Mouse (Mus musculus): ENCODE results near the gene Rpl9-ps1. TPM values are rescaled to one million over a fixed set of nuclear protein-coding genes. Genes with fewer than 3 reads are reported as not detected.

Rpl9-ps1 gene
- not detected for total RNA-seq (2023)

DNA sequence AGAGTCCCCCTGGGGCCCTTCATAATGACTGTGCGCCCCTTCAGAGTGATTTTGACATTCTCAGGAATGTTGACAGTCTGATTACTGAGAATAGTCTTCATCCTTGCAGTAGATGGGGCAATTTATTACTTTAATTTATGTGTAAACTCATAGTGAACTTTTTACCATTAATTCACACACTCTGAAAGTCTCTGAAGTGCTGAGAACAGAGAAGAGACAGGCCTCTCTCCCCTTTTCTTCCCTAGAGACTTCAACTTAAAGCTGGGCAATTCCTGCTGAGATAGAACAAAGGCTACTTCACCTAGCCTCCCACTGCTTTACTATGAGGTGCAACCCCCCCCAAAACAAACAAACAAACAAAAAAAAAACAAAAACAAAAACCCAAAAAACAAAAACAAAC, at the start of gene Rpl9-ps1:
TSS of gene Rpl9-ps1 (minus strand) at position 101 of the 400 bp plus-strand sequence.

DNA sequence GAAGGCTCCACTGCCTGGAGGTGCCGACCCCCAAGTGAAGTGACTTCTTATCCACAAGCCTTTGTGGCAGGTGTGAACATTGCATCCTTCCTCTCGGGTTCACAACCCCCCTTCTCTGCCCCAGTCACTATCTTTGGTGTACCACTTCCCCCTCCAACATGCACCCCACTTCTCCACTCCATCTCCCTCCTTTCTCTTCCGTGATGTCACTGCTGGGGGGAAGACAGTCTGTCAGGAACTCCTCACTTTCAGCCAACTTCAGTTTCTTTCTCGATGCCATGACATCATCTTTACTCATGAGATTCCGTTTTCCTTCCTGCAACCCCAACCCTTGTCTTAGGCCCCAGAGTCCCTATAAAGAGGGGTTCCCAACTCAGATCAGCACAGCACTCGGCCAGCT, 16.8 kb upstream of the Rpl9-ps1 start, which contains the start of gene Ccl4:
TSS of gene Ccl4 (plus strand) at position 381 of the 400 bp plus-strand sequence.

DNA sequence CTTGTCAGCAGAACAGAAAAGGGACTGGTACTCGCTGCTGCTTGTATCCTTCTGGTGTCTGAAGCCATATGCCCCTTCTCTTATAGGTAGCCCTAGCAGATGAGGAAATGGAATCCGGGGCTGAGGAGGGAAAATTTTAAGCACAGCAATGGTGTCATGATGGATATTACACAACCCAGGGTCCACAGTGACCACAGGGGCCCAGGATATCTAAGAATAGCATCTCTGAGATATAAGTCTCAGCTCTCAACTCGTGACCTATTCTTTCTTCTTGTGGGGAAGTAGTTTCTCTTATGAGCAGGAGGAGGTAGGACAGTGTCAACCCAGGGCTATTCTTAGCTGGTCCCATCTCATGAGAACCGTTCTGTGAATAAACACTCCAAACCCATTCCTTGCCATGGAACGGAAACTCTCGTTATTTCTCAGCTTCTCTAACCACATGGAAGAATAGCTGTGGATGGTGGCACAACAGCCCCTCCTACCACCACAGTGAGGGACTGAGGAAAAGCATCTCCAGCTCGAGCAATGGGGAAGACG, 4.0 kb upstream of the Rpl9-ps1 start, which contains the start of gene Ccl3:
TSS of gene Ccl3 (minus strand) at position 51 of the 537 bp plus-strand sequence.

Other genes starting within 250 kb of the Rpl9-ps1 start
- gene Rasl10b, start 236.5 kb downstream of the Rpl9-ps1 start, total RNA-seq (2023) = 0.89 TPM
- not detected for gene Gas2l2, start 216.2 kb downstream of the Rpl9-ps1 start, total RNA-seq (2023)
- gene 1700020L24Rik, start 207.9 kb downstream of the Rpl9-ps1 start, total RNA-seq (2023) = not detected
- not detected for gene Mmp28, start 182.6 kb downstream of the Rpl9-ps1 start, total RNA-seq (2023)
- 145 TPM for gene Taf15, start 172.5 kb downstream of the Rpl9-ps1 start, total RNA-seq (2023)
- gene Heatr9, start 123.4 kb downstream of the Rpl9-ps1 start, total RNA-seq (2023) = not detected
- 19.3 TPM for gene Ccl5, start 115.1 kb downstream of the Rpl9-ps1 start, total RNA-seq (2023)
- 0.49 TPM for gene Ccl9, start 67.0 kb downstream of the Rpl9-ps1 start, total RNA-seq (2023)
- gene Ccl6, start 52.5 kb downstream of the Rpl9-ps1 start, total RNA-seq (2023) = 4.1 TPM
- 7.2 TPM for gene Ccl3, start 3.7 kb upstream of the Rpl9-ps1 start, total RNA-seq (2023)
- gene Ccl4, start 17.0 kb upstream of the Rpl9-ps1 start, total RNA-seq (2023) = 7.4 TPM
- not detected for gene Wfdc17, start 58.4 kb upstream of the Rpl9-ps1 start, total RNA-seq (2023)
- not detected for gene Wfdc18, start 63.4 kb upstream of the Rpl9-ps1 start, total RNA-seq (2023)
- gene Wfdc21, start 101.3 kb upstream of the Rpl9-ps1 start, total RNA-seq (2023) = not detected
- 36.4 TPM for gene Heatr6, start 108.1 kb upstream of the Rpl9-ps1 start, total RNA-seq (2023)
- gene Hnf1b, start 204.4 kb upstream of the Rpl9-ps1 start, total RNA-seq (2023) = not detected

Data from CD8-positive naive resting alpha-beta T cell, adult 57 days (primary cell).